Mouse (Mus musculus) limb, embryonic 14.5 days (tissue): ENCODE measurements around the gene Gm42791. TPM values are rescaled to one million over a fixed set of nuclear protein-coding genes. Genes with fewer than 3 reads are reported as not detected.

Experiments used
- ATAC-seq: fragments of 200-750 bp; cut with Nextera tagmentation; 2 replicates; pipeline ENCODE4 v1.8.0; 2017; ENCODE audit warnings: low read depth, moderate number of reproducible peaks, moderate TSS enrichment; ENCODE audit not compliant: low FRiP score
- DNase-seq: peaks from one replicate; pipeline ENCODE4 v3.0.0-alpha.2; 2015; ENCODE audit warnings: low spot score
- H3K27ac ChIP-seq: fragments of 300-500 bp; sonication (generic); replicated peaks from 2 replicates; pipeline ENCODE4 v1.5.1; 2014; ENCODE audit warnings: low read depth, mild to moderate bottlenecking, low read length, moderate library complexity, mixed read lengths
- H3K27me3 ChIP-seq: fragments of 300-500 bp; sonication (generic); 2 replicates; pipeline ENCODE4 v1.6.1; 2014; ENCODE audit warnings: low read length, mixed read lengths; ENCODE audit not compliant: control insufficient read depth, insufficient read depth
- H3K36me3 ChIP-seq: fragments of 300-500 bp; sonication (generic); 2 replicates; pipeline ENCODE4 v1.6.1; 2014; ENCODE audit warnings: mild to moderate bottlenecking, low read length, moderate library complexity, mixed read lengths; ENCODE audit not compliant: control insufficient read depth, insufficient read depth
- H3K4me1 ChIP-seq: fragments of 300-500 bp; sonication (generic); 2 replicates; pipeline ENCODE4 v1.6.1; 2014; ENCODE audit warnings: antibody characterized with exemption, low read length, mixed read lengths; ENCODE audit not compliant: control insufficient read depth, insufficient read depth
- H3K4me2 ChIP-seq: fragments of 300-500 bp; sonication (generic); replicated peaks from 2 replicates; pipeline ENCODE4 v1.6.1; 2014; ENCODE audit warnings: low read depth, mild to moderate bottlenecking, low read length, moderate library complexity; ENCODE audit not compliant: severe bottlenecking
- H3K4me3 ChIP-seq: fragments of 300-500 bp; sonication (generic); replicated peaks from 2 replicates; pipeline ENCODE4 v1.5.1; 2014; ENCODE audit warnings: low read length
- H3K9ac ChIP-seq: fragments of 300-500 bp; sonication (generic); 2 replicates; pipeline ENCODE4 v1.6.1; 2014; ENCODE audit warnings: mild to moderate bottlenecking, low read depth, low read length, moderate library complexity; ENCODE audit not compliant: severe bottlenecking
- H3K9me3 ChIP-seq: fragments of 300-500 bp; sonication (generic); 2 replicates; pipeline ENCODE4 v1.6.1; 2016; ENCODE audit warnings: low read length; ENCODE audit not compliant: control insufficient read depth
- POLR2A ChIP-seq: fragments of 200-500 bp; IDR thresholded peaks from 2 replicates; pipeline ENCODE4 v1.8.0; 2012; ENCODE audit warnings: inconsistent platforms, mild to moderate bottlenecking, moderate library complexity, borderline replicate concordance; ENCODE audit not compliant: insufficient read depth, insufficient read length; ENCODE audit errors: extremely low read depth
- WGBS: fragments of 180-500 bp; shearing (Covaris S2); extraction: QIAGEN DNeasy Blood & Tissue Kit; methylation state at CpG from one replicate; pipeline ENCODE4 v1.1.7; 2014; 5-methylcytosine and 5-hydroxymethylcytosine counted together
- polyA plus RNA-seq, 2 experiments: library from polyadenylated mRNA; depleted of rRNA in 1 of 2; stranded (reverse) in 1 of 2; unstranded in 1 of 2; fragments of >200 nt; fragmentation: Nextera tagmentation in 1 of 2; extraction: Ambion mirVana in 1 of 2; gene quantifications; 2 replicates each; pipeline versions ENCODE4 v1.2.1 to v1.2.3; 2012 to 2014

The Gm42791 gene
- polyA plus RNA-seq, 2 experiments: not detected

DNA sequence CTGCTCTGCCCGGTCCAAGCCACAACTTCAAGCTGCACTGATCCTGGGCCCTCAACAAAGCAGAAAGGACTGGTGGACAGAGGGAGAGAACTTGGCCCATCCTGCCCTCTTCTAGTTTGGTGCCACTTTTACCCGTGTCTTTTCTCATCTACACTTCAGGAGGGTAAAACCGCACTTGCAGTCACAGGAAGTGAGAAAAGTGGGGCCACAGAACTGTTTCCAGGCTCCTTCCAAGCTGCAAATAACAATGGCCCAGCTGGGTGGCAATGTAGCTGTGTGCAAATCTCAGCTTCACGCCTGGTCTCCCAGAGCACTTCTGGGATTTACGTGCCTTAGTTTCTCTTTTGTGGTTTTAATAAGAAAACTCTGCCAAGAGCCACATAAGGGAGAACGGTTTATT is 127.2 kb downstream of the Gm42791 start:
- Histone ChIP-seq H3K4me2 (no peak overlapping the region), H3K36me3 (peaks cover 10% of the 10 kb centered on the region), H3K4me1 (no peaks in the 10 kb centered on the region), H3K9me3 (no peaks in the 10 kb centered on the region), H3K4me3 (no peak overlapping the region), H3K9ac (no peak overlapping the region), H3K27me3 (no peaks in the 10 kb centered on the region), H3K27ac (no peak overlapping the region)
- ATAC-seq: no peak
- no peak for DNase-seq
- WGBS: 78% methylated on average over 6 of the region's 6 CpGs
- no peak for TF ChIP-seq POLR2A

DNA sequence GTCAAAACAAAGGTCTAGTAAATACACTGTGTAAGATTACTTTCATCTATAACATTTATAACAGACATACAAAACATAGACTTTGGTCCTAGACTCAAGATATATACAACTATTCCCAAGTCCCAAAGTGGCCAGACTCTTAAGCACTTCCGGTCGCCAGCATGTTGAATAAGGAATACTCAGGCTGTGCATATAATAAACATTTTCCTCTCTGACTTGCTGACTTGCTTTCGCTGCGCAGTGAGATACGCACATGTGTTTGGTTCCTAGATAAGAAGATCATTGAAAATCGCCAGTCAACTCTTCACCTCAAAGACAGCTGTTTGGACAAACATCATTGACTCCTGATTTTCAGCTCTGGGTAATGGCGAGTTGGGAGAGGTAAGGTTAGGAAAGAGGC is 127.8 kb downstream of the Gm42791 start:
- H3K9ac ChIP-seq: no peak overlapping the region
- 86% methylated on average over 7 of the region's 7 CpGs for WGBS
- ATAC-seq: no peak
- no peak for DNase-seq
- no peak overlapping the region for H3K4me2 ChIP-seq
- no peaks in the 10 kb centered on the region for H3K9me3 ChIP-seq
- no peaks in the 10 kb centered on the region for H3K4me1 ChIP-seq
- H3K4me3 ChIP-seq: no peak overlapping the region
- no peak overlapping the region for H3K27ac ChIP-seq
- no peak for TF ChIP-seq POLR2A
- peaks cover 4% of the 10 kb centered on the region for H3K36me3 ChIP-seq
- no peaks in the 10 kb centered on the region for H3K27me3 ChIP-seq

DNA sequence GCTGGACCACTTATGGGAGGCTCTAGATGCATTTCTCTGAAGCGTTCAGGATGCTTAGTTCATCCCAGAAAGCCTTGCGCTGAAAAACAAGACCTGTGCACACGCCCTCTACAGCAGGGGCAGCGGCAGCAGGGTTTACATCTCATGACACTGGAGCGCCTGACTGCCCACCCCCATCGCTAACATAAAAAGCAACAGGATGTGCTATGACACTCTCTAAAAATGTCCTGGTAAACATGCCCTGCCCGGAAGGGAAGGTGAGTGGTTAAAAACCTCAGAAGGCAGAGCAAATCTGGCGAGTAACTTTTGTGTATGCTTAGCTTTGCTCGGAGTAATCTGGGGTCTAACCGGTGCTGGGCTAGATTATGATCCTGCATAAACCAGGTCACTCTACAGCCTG is 128.4 kb downstream of the Gm42791 start:
- H3K9ac ChIP-seq: no peak overlapping the region
- no peaks in the 10 kb centered on the region for H3K27me3 ChIP-seq
- H3K4me3 ChIP-seq: no peak overlapping the region
- TF ChIP-seq POLR2A: no peak
- no peaks in the 10 kb centered on the region; the same call in 1 of the 2 replicates for H3K36me3 ChIP-seq
- WGBS: 55% methylated on average over 10 of the region's 10 CpGs
- ATAC-seq (no peak), DNase-seq (no peak)
- no peaks in the 10 kb centered on the region for H3K9me3 ChIP-seq
- H3K4me2 ChIP-seq: no peak overlapping the region
- H3K4me1 ChIP-seq: no peaks in the 10 kb centered on the region
- H3K27ac ChIP-seq: no peak overlapping the region

DNA sequence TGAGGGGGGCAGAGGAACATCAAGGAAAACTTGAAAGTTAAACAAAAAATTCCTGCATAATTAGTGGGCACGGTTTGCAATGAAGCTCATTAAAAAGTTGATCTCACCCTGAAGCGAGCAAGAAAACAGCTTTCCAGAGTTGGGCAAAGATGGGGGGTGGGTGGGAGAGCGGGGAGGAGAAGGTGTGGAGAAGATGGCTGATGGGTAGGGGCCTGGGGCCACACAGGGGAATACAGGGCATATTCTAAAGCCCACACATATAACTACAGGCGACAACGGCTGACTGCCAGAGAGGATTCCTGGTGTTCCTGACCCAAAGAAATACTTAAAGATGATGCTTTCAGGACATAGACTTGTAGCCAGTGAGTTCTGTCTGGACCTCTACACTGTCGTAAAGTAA is 131.5 kb downstream of the Gm42791 start:
- H3K9me3 ChIP-seq: no peaks in the 10 kb centered on the region
- H3K4me2 ChIP-seq: no peak overlapping the region
- no peak for ATAC-seq
- no peak overlapping the region for H3K27ac ChIP-seq
- TF ChIP-seq POLR2A: no peak
- no peaks in the 10 kb centered on the region for H3K4me1 ChIP-seq
- DNase-seq: no peak
- no peak overlapping the region for H3K4me3 ChIP-seq
- no peaks in the 10 kb centered on the region for H3K36me3 ChIP-seq
- 48% methylated on average over 6 of the region's 6 CpGs for WGBS
- H3K9ac ChIP-seq: no peak overlapping the region
- H3K27me3 ChIP-seq: no peaks in the 10 kb centered on the region

DNA sequence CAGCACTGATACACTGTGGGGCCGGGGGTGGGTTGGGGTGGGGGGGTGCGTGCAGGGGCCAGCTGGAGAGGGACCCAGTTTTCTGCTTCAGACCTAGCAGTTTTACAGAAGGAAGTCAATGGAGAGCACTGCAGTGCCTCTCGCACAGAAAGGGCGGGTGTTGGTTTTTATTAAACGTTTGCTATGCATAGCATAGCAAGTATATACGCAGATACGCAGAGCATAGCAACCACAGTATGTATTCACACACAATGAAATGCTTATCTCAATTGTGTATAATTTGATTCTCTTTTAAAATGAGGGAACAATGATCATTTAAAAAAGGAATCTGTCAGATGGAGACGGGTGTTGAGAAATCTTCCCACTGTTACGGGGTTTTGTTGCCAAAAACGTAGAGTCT is 132.1 kb downstream of the Gm42791 start:
- DNase-seq (no peak), ATAC-seq (no peak)
- 66% methylated on average over 10 of the region's 10 CpGs for WGBS
- H3K4me1 ChIP-seq: no peaks in the 10 kb centered on the region
- H3K27me3 ChIP-seq: no peaks in the 10 kb centered on the region
- H3K36me3 ChIP-seq: no peaks in the 10 kb centered on the region
- H3K4me2 ChIP-seq: no peak overlapping the region
- H3K4me3 ChIP-seq: no peak overlapping the region
- no peaks in the 10 kb centered on the region for H3K9me3 ChIP-seq
- H3K27ac ChIP-seq: no peak overlapping the region
- no peak overlapping the region for H3K9ac ChIP-seq
- TF ChIP-seq POLR2A: no peak

DNA sequence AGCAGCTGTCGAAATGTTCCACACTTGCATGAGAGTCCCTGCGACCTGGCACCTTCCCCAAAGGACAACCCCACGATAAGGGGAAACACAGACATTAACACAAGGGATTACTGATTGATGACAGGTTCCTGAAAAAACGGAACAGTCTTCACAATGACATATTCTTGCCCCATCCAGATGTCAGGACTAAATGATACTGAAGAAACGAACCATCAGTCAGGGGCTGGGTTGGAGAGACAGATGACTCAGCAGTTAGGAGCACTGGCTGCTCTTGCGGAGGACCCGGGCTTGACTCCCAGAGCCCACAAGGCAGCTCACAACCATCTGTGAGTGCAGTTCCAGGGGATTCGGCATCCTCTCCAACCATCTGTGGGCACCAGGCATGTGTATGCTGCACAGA is 132.8 kb downstream of the Gm42791 start:
- Histone ChIP-seq H3K27me3 (no peaks in the 10 kb centered on the region), H3K4me1 (no peaks in the 10 kb centered on the region), H3K9me3 (no peaks in the 10 kb centered on the region), H3K4me3 (no peak overlapping the region), H3K27ac (no peak overlapping the region), H3K36me3 (no peaks in the 10 kb centered on the region), H3K4me2 (no peak overlapping the region), H3K9ac (no peak overlapping the region)
- DNase-seq (no peak), ATAC-seq (no peak)
- no peak for TF ChIP-seq POLR2A
- whole genome bisulfite sequencing: 62% methylated on average over 8 of the region's 8 CpGs
